Mouse (Mus musculus): ENCODE measurements around the gene Dmrt1.
"Not testable (repeated sequence)": the region's sequence is repeated elsewhere in the genome, so short reads cannot be mapped to it uniquely, and the experiment has no call there.

Dmrt1 gene

DNA sequence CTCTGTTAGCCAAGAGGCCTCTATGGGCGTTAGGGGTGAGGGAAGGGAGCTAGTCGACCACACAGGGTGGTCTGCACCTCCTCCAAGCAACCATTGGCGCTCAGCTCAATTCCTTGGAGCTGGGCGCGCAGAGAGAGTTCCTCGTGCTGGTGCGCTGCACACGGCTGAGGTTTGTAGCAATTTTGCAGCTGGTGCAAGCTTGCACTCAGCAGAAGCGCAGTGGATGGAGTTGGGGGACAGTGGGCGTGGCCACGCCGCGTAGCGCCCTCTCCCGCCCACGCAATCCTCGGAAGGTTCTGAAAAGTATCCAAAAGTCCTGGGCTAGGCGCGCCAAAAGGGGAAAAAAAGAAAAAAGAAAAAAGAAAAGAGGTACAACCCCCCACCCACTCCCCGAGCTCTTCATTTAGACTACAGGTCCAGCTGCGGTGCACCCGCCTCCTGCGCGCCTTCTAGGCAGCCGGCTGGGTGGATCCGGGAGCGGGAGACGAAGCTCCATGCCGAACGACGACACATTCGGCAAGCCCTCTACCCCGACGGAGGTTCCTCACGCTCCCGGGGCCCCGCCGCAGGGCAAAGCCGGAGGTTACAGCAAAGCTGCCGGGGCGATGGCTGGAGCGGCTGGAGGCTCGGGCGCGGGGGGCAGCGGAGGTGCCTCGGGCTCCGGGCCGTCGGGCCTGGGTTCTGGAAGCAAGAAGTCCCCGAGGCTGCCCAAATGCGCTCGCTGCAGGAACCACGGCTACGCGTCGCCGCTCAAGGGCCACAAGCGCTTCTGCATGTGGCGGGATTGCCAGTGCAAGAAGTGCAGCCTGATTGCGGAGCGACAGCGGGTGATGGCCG is at the start of gene Dmrt1:
Gene Dmrt1 (plus strand): TSS at position 259 of the 837 bp plus-strand sequence.
- no peak for ATAC-seq (ENCODE audit: insufficient number of reproducible peaks, low FRiP score, low TSS enrichment)

DNA sequence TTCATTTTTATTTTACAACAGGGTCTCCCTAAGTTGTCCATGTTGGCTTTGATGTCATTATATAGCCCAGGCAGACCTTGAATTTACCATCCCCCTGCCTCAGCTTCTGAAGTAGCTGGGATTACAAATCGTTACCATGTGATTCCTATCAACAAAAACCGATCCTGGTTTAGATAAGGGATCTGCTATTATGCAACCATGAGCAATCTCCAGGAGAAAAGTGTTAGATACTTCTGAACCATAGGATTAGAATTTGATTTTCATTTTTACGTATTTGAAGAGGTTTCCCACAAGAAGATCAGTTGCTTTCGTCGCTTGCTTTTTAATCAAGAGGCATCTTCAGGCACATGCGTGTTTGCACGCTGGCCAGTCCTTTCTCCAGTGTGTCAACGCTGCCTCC is 44.7 kb upstream of the Dmrt1 start:
- ATAC-seq (ENCODE audit: insufficient number of reproducible peaks, low FRiP score, low TSS enrichment) = no peak

DNA sequence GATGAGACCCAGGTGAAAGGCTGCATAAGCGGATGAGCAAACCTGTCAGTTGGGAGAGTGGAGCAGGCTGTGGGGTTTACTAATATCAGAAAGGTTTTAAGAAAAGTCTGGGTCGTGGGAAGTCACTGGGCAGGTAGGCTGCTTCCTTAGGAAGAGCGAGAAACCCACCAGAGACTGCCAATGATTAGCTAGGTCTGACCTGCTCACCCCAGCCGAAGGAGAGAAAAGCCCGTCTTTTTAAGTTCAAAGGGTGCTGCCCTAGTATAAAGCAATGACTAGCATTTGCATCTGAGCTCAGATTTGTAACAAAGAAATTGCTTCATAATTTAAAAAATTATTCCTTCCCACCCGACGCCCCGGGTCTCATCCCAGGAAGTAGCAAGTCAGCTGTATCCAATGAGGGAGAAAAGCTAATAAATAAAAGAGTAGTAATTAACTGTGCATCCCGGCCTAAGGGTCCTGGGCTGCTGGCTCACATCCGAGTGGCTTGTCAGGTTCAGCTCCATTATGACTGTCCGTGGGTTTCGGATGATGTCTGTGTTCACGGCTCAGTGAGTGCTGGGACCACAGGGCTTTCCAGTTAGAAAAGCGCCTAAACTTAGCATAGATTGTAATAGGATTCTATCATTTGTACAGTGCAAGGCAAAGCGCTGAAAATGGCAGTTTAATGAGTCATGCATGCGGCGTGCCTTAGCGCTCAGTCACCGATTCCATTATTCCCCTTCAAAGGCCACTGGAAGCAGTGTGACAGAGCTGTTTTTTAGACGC is 43.7 kb upstream of the Dmrt1 start:
- no peak for ATAC-seq (ENCODE audit: insufficient number of reproducible peaks, low FRiP score, low TSS enrichment)

DNA sequence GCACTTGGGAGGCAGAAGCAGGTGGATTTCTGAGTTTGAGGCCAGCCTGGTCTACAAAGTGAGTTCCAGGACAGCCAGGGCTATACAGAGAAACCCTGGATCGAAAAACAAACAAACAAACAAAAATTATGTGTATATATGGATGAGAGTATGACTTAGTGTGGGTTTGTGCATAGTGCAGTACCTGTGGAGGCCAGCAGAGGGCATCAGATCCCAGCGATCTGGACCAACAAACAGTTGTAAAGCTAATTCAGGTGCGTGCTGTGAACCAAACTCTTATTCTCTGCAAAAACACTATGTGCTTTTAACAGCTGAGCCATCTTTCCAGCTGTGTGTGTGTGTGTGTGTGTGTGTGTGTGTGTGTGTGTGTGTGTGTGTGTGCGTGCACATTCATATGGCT is 29.6 kb upstream of the Dmrt1 start:
- ATAC-seq (ENCODE audit: insufficient number of reproducible peaks, low FRiP score, low TSS enrichment) = not testable (repeated sequence)

DNA sequence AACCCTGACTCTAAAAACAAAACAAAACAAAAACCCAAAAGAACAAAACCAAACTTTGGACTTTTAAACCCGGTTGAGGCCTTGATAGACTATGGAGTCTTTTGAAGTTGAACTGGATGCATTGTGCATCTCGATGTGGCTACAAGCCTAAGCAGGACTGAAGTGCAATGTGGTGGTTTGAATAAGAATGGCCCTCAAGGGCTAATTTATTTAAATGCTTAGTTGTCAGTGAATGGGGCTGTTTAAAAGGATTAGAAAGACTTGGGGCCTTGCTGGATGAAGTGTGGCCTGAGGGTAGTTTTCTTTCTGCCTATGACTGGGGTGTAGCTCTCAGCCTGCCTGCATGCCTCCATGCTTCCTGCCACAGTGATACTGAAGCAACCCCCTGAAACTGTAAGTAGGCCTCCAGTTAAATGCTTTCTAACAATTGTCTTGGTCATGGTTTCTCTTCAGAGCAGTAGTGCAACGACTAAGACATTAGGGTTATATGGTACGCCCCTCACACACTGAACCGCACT is 26.2 kb upstream of the Dmrt1 start:
- ATAC-seq (ENCODE audit: insufficient number of reproducible peaks, low FRiP score, low TSS enrichment) = no peak

DNA sequence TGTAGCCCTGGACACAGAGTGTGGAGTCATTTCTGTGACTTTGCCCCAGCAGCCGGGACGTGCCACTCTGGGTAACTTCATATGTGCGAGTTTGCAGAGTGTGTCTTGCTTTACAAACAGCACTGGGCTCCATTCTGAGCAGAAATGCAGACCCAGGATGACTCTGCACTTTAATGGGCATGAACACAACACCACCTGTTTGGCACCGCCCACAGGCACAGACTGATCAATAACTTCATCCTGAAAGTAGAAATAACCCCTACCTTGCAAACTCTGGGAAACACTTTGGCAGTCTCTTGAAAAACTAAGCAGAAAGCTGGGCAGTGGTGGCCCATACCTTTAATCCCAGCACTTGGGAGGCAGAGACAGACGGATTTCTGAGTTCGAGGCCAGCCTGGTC is 24.6 kb upstream of the Dmrt1 start:
- no peak for ATAC-seq (ENCODE audit: insufficient number of reproducible peaks, low FRiP score, low TSS enrichment)

DNA sequence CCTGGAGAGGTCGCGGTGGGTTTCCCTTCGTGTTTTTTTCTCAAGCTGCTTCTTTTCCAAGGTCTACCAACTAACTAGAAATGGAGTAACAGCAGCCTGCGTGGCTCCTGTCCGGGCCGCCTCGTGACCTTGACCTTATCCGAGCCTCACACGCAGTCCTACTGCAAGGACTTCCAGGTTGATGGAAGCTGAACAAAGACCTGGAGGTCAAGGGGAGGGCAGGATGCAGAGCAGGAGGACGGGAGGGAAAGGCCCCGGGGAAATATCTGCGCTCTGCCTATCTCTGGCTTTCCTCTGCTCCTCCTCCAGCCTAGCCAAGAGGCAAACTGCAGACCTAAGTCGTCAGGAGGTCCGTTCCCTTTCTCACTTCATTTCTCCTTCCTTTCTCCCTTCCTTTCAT is 18.9 kb upstream of the Dmrt1 start:
- ATAC-seq (ENCODE audit: insufficient number of reproducible peaks, low FRiP score, low TSS enrichment) = no peak

DNA sequence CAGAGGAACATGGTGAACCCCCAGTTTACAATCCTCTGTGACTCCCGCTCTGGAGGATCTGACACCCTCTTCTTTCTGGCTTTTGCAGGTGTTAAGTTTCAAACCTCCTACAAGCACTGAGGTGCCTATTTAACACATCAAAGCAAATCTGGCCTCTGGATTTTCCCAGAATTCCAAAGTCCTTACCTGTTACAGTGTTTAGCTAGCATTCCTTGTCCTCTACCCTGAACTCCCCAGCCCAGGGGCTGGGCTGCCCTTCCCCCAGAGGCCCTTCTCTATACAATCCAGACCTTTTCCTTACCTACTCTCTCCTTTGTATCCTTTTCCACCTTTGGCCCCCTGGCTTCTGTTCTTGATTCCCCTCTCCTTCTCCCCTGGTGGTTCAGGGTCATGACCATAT is 18.1 kb upstream of the Dmrt1 start:
- ATAC-seq (ENCODE audit: insufficient number of reproducible peaks, low FRiP score, low TSS enrichment) = no peak

DNA sequence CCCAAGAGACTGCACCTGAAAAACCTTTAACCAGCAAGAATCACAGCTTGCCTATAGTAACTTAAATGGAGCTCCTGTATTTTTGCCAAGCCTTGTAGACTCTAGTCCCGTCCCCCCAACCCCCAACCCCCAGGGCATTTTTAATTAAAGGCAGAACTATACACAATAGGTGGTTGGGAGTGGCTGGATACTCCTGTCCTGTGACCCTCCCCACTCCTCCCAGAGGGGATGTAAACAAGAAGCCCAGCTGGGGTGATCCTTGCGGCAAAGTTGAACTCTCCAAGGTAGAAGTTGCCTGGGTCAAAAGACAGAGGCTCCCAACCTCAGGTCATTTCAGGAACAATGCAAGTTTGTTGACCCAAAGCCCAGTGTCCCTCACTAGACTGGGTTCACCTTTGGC is 16.9 kb upstream of the Dmrt1 start:
- ATAC-seq (ENCODE audit: insufficient number of reproducible peaks, low FRiP score, low TSS enrichment) = no peak

DNA sequence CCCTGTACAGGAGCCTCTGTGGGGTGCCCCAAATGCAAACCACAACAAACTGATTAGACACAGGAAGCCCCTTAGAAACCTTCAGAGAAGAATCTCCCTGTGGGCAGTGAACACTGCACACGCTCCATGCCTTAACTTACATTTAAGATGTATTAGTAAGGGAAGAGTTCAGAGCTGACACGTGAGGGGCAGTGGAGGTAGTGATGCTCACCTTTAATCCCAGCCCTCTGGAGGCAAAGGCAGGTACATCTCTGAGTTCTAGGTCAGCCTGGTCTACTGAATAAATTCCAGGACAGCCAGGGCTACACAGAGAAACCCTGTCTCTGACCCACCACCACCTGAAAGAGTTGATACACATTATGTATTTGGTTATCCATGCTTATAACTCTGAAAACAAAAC is 15.9 kb upstream of the Dmrt1 start:
- no peak for ATAC-seq (ENCODE audit: insufficient number of reproducible peaks, low FRiP score, low TSS enrichment)

DNA sequence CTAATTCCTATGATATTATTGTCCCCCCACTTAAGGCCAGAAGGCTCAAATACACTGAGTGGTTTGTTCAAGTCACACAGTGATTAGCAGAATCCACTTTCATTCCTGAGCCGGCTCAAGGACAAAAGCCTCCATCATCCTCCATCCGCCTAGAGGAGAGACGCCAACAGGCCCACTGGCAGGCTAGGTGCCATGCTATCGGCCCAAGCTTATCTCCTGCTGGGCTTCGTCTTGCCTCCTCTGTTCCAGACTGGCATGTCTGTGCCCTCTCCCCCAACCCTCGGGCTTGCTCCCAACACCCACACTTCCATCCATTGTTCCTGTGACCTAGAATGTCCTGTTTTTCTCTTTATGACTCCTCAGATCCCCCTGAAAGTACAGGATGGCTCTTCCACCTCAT is 8.0 kb upstream of the Dmrt1 start:
- ATAC-seq (ENCODE audit: insufficient number of reproducible peaks, low FRiP score, low TSS enrichment) = no peak

DNA sequence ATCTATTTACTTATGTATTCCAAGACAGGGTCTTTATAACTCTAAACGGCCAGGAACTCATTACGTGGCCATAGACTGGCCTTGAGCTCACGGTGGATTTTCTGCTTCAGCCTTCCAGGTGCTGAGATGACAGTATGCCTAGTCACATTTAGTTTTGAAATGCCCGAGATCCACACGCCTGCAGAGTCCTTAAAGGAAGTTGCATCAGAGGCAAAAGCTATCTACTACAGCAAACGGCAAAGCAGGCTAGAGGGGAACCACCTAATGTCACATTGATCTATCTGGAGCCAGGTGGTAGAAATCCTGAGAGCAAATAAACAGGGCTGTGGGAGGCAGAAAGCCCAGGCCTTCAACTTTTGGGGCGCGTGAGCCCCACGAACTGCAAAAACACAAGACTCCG is 540 bp upstream of the Dmrt1 start:
- ATAC-seq (ENCODE audit: insufficient number of reproducible peaks, low FRiP score, low TSS enrichment) = no peak

DNA sequence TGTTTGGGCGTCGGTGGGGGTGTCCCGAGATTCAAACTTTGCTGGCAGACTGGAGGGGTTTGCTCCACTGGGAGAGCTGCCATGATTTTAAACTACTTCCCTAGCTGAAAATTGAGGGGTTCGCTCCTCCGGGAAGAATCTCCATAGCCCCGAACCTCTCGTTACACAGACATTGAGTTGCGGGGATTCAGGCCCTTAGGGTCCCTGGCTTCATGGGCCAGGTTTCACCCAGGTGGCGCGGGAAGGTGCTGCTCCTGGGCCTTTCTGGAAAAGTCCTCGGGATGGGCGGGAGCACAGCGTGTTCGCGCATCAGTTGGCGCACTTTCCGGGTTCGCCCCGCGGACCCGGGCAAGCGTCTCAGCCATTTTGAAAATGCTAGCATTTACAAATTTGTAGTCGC is 1.2 kb downstream of the Dmrt1 start:
- ATAC-seq (ENCODE audit: insufficient number of reproducible peaks, low FRiP score, low TSS enrichment) = no peak

DNA sequence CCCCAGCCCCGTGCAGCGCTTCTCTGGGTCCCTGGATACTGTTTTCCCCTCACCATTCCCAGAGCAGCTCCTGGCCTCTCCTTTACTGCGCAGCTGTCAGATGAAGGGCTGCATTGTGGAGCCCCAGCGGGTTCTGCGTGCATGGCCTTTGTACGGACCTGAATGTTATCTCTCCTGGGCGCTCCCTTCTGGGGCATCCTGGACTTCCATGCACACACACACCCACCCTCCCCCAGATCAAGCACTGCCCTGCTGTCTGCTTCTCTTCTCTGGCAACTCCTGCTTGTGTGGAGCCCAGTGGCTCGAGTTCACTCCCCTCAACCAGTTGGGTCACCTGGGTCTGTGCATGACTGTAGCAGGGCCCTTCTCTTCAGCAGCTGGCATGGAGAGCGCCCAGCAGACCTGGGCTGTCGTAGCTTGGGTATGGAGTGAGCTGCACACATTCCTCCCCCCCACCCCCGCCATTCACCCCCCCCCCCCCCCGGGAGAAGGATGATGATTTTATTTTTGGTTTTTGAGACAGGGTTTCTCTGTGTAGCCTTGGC is 9.6 kb downstream of the Dmrt1 start:
- ATAC-seq (ENCODE audit: insufficient number of reproducible peaks, low FRiP score, low TSS enrichment) = no peak

DNA sequence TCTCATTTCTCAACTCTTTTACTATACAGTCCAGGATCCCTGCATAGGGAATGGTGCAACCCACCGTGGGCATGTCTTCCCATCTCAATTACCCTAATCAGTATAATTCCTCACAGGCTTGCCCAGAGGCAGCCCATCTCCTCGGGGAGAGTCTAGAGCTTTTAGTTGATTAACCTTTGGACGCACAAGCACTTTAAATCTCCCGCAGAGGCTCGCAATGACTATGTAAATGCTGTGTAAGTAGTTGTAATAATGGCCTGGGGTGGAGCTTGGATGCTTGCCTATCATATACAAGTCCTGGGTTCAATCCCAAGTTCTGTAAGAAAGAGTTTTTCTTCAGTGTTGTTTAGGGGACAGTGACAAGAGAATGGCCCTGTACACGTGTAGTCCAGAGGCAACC is 18.7 kb downstream of the Dmrt1 start:
- no peak for ATAC-seq (ENCODE audit: insufficient number of reproducible peaks, low FRiP score, low TSS enrichment)

DNA sequence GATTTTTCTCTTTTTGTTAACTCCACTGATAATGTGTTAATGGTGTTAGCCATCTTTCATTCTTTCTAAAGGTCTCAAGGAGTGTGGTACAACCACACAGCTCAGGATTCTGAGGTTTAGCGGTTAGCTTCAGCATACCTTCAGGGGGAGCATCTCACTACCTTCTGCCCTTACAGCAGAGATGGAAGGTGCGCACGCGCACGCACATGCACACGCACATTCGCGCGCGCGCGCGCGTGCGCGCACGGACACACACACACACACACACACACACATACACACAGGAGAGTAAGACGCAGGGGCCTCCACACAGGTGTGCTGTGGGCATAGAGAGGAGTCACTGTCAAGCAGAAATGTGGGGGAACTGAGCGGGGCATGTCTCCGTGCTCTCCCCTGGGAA is 20.3 kb downstream of the Dmrt1 start:
- no peak for ATAC-seq (ENCODE audit: insufficient number of reproducible peaks, low FRiP score, low TSS enrichment)

DNA sequence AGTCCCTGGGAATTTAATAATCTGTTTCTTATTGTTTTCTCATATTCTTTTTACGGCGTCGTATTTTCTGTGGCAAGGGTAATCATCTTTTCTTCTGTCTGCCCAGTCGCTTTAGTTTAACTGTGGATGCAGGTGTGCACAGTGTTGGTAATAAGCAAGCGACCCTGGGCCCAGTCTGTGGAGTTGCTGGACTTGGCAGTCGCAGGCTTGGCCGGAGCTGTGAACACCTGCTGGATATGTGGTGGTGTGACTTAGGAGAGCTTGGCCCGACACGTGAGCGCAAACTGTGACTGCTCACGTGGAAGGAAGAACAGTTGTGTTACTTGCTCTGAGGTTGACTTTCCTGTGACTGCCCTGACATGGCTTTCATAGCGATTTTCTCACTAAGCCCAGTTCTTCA is 24.3 kb downstream of the Dmrt1 start:
- no peak for ATAC-seq (ENCODE audit: insufficient number of reproducible peaks, low FRiP score, low TSS enrichment)

DNA sequence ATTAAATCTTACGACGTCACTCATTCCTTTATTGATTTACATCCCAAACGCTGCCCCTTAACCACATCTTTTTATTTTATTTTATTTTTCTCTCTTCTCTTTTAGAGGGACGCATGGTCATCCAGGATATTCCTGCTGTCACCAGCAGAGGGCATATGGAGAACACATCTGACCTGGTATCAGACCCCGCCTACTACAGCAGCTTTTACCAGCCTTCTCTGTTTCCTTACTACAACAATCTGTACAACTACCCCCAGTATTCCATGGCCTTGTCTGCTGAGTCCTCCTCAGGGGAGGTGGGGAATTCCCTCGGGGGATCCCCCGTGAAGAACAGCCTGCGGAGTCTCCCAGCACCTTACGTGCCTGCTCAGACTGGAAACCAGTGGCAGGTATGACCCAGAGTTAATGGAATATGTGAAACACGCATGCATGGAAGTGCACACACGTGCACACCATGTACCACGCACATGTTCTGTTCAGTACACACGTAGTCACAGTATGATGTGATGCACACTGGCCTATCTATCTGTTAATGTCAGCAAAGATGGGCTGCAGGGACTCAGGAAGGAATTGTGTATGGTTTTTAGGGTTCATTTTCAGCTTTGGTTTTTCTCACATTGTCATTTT is 40.4 kb downstream of the Dmrt1 start:
- ATAC-seq (ENCODE audit: insufficient number of reproducible peaks, low FRiP score, low TSS enrichment) = peak; percentile 31; the same call in 1 of the 2 replicates

DNA sequence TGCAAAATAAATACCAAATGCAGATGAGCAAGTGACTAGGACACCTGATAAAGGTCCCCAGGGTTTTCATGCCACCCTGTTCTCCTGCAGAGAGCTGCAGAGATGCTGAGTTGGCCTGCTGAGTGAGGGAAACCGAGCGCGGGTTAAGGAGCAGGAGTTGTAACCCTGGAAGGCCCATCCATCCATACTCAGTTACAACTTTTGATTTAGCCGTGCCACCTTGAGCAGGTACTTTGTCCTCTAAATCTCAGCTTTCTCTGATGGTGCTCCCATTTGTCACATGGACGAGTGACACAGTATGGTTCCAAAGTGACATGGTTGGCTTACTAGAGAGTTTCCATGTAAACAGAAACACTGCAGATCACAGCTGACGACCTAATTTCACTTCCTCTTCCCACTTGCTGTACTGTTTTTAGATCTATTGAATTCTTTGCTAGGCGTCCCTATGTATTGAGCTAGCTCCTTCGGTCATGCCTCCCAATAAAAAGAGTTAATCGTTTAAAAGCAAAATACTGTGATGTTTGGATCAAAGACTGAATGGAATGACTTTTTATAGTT is 41.7 kb downstream of the Dmrt1 start:
- ATAC-seq (ENCODE audit: insufficient number of reproducible peaks, low FRiP score, low TSS enrichment) = no peak

DNA sequence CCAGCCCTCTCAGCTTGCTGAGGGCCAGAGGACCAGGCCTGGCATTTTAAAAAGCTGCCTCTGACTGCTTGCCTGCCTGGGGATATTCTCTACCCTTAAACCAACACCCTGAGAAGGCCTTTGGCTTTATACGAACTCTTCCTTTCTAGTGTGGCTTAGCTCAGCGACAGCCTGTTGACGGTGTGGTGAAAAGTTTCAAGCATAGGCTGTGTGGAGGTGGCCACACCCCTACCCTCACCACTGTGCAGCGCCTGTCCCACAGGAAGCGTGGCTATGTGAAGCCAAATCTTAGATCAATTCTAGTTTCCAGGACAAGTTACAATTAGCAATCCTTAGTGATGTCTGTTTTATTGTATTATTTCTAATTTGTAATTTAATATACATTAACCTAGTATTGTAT is 44.9 kb downstream of the Dmrt1 start:
- no peak for ATAC-seq (ENCODE audit: insufficient number of reproducible peaks, low FRiP score, low TSS enrichment)

DNA sequence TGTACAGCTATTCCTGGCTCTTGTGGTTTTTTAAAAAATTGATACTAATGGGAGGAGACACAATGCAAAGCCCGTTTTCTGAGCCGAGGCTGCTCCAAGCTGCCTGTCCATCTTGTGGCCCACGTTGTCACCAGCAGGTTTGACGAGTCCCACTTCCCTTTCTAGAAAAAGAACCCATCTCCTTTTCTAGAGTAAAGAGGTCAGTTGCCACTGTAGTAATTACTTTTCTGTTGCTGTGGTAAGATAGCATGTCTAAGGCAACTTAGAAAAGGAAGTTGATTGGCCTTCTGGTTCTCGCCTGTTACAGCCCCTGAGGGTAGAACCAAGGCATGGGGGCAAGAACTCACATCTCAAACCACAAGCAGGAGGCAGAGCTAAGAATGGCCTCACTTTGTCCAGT is 45.6 kb downstream of the Dmrt1 start:
- ATAC-seq (ENCODE audit: insufficient number of reproducible peaks, low FRiP score, low TSS enrichment) = no peak

Data from cerebellum, adult (tissue).